In the genomic region with DNA sequence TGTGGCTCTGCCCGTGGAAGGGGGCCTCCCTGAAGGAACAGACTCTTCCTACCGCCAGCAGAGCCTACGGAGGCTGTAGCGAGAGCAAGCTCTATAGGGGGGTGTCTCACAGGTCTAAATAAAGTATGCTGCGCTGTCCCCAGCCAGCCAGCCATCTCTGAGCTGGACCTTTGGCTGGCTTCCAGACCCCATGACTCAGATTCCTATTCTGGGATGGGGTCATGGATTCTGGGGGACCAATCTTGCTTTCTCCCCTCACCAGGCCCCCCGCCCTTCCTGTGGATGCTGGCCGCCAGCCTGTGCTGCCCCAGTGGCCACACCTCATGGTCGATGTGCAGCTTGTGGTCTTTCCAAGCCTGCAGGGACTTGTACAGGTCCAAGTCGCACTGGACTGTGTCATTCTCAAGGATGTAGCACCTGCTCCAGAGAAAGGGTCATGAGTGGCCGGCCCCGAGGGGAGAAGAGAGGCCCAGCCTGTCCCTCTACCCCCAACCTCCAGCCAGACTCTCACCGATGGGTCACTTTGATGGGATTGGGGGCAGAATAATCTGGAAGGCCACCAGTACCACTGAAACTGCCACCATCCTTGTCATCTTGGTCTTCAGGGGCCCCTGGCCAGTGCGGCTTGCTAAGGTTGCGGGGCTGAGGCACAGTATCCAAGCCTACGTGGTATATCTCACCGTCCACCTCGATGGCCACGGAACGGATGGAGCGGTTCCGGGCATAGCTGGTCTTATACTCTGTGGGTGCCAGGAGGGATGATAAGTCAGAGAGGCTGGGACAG, we compare ENCODE assay signal across 9 mouse cellular contexts.
DNase-seq lines count a peak whose midpoint lies in the region; ATAC-seq lines count a peak whose summit lies in the region.
"Had no signal": no experiment of that assay in that cellular context is flagged by ENCODE, and none has a peak within 500 bp of the region (broad histone marks: within the 10 kb centered on the region; RNA-seq: fewer than 3 reads in every experiment).

No protein-coding gene starts in this region.

- peak; percentile 61 for DNase-seq in MN1 (ENCODE audit: low spot score)
- peak; percentile 96 for DNase-seq in heart, postnatal 4 days
- DNase-seq in layer of hippocampus, postnatal 14 days (ENCODE audit: low spot score in 2 of 2), result no peak
- DNase-seq in frontal cortex, postnatal 14 days (ENCODE audit: low spot score in 2 of 2), result no peak
- no peak for DNase-seq in thymus, postnatal 36 days
- DNase-seq: right cerebral cortex, postnatal 25 days had no signal

- H3K4me1 ChIP-seq in brown adipose tissue, adult 24 weeks (ENCODE audit: control insufficient read depth, insufficient read depth, insufficient read length, low read length), result peaks cover 2% of the 10 kb centered on the region; the same call in 1 of the 2 replicates
- H3K4me1 ChIP-seq in liver, embryonic 15.5 days (replicated peaks), result peaks cover 22% of the 10 kb centered on the region

- no peaks in the 10 kb centered on the region for H3K9me3 ChIP-seq in liver, embryonic 15.5 days (replicated peaks)

- no peaks in the 10 kb centered on the region for H3K36me3 ChIP-seq in liver, embryonic 15.5 days (replicated peaks)

- H3K4me3 ChIP-seq in brown adipose tissue, adult 24 weeks (ENCODE audit: insufficient read depth, low read depth, low read length), result no peak overlapping the region
- H3K4me3 ChIP-seq in liver, embryonic 15.5 days (replicated peaks), result no peak overlapping the region

- no peak overlapping the region for H3K9ac ChIP-seq in liver, embryonic 15.5 days

- no peaks in the 10 kb centered on the region for H3K27me3 ChIP-seq in liver, embryonic 15.5 days

- 67% methylated on average over 21 of the region's 21 CpGs for WGBS in liver, embryonic 15.5 days (ENCODE audit: insufficient replicate concordance)

- H3K27ac ChIP-seq in brown adipose tissue, adult 24 weeks (replicated peaks; ENCODE audit: low read depth, low read length), result 0 out of 2 replicates have a peak overlapping the region, but pooled peaks have one; percentile 21
- no peak overlapping the region for H3K27ac ChIP-seq in liver, embryonic 15.5 days (replicated peaks)

- ATAC-seq in liver, embryonic 15.5 days (ENCODE audit: insufficient read depth), result no peak; the same call in 1 of the 2 replicates
- ATAC-seq in inflammation-experienced regulatory T-cells, adult 6 months, result no peak

- peak overlapping the region; percentile 43 for H3K4me2 ChIP-seq in liver, embryonic 15.5 days

Comparison
In these comparisons a context has a peak if more than half of its experiments do, and no peak if none do; other contexts are left out.
1. DNase-seq: peak in MN1 (single experiment) and heart, postnatal 4 days (single experiment); none in layer of hippocampus, postnatal 14 days (0 of 2), frontal cortex, postnatal 14 days (0 of 2) and thymus, postnatal 36 days (0 of 2).